Mouse (Mus musculus): ENCODE data around the gene Olfr358. TPM values are rescaled to one million over a fixed set of nuclear protein-coding genes. Genes with fewer than 3 reads are reported as not detected.

The Olfr358 gene
- not detected for total RNA-seq (2022)

- no peak for DNase-seq (ENCODE audit: low spot score)
Measured at GRCm38 (mm10) chr2:37009235-37009634, at the start of gene Olfr358. Olfr358 (minus strand) TSS chr2:37009335.

GRCm38 (mm10) chr2:36997030-36997429, 12.1 kb downstream of the Olfr358 start:
- no peak for DNase-seq (ENCODE audit: low spot score)

GRCm38 (mm10) chr2:36993527-36993926, 15.6 kb downstream of the Olfr358 start, which contains the start of gene Olfr357:
Olfr357 (plus strand) TSS chr2:36993827.
- DNase-seq (ENCODE audit: low spot score) = no peak

Other genes with a start within 250 kb of the Olfr358 start
- not detected for gene Olfr348, start 225.1 kb downstream of the Olfr358 start, total RNA-seq (2022)
- not detected for gene Olfr50, start 218.8 kb downstream of the Olfr358 start, total RNA-seq (2022)
- gene Olfr3, start 192.3 kb downstream of the Olfr358 start, total RNA-seq (2022) = not detected
- not detected for gene Olfr350, start 163.0 kb downstream of the Olfr358 start, total RNA-seq (2022)
- not detected for gene Olfr351, start 146.7 kb downstream of the Olfr358 start, total RNA-seq (2022)
- not detected for gene Olfr352, start 140.9 kb downstream of the Olfr358 start, total RNA-seq (2022)
- gene Olfr353, start 116.4 kb downstream of the Olfr358 start, total RNA-seq (2022) = not detected
- gene Olfr354, start 103.7 kb downstream of the Olfr358 start, total RNA-seq (2022) = not detected
- not detected for gene Olfr355, start 80.4 kb downstream of the Olfr358 start, total RNA-seq (2022)
- not detected for gene Olfr356, start 72.2 kb downstream of the Olfr358 start, total RNA-seq (2022)
- not detected for gene Olfr357, start 15.5 kb downstream of the Olfr358 start, total RNA-seq (2022)
- not detected for gene Olfr360, start 56.4 kb upstream of the Olfr358 start, total RNA-seq (2022)
- gene Olfr361, start 80.0 kb upstream of the Olfr358 start, total RNA-seq (2022) = not detected
- gene Olfr362, start 108.6 kb upstream of the Olfr358 start, total RNA-seq (2022) = not detected
- not detected for gene Olfr364-ps1, start 130.0 kb upstream of the Olfr358 start, total RNA-seq (2022)
- gene Olfr365, start 178.9 kb upstream of the Olfr358 start, total RNA-seq (2022) = not detected
- not detected for gene Olfr366, start 202.2 kb upstream of the Olfr358 start, total RNA-seq (2022)